Mouse (Mus musculus) cerebellum, adult (tissue): Measurements from ENCODE around the gene Slc4a4.

Source experiments
- ATAC-seq: cut with Nextera tagmentation; 2 replicates; pipeline ENCODE4 v1.9.2; 2017; ENCODE audit warnings: mild to moderate bottlenecking, moderate library complexity, mixed read lengths; ENCODE audit not compliant: insufficient number of reproducible peaks, low FRiP score, low TSS enrichment

Gene Slc4a4

GRCm38 (mm10) chr5:88915082-88915481 is 28.5 kb downstream of the Slc4a4 start:
- peak; percentile 64; the same call in 1 of the 2 replicates for ATAC-seq

GRCm38 (mm10) chr5:88916501-88916971 is 29.9 kb downstream of the Slc4a4 start:
- no peak for ATAC-seq

- ATAC-seq, result no peak
Observed at GRCm38 (mm10) chr5:88917221-88917620, 30.6 kb downstream of the Slc4a4 start.

- no peak for ATAC-seq
Observed at GRCm38 (mm10) chr5:88917630-88918029, 31.0 kb downstream of the Slc4a4 start.

GRCm38 (mm10) chr5:88918538-88918937 is 31.9 kb downstream of the Slc4a4 start:
- ATAC-seq, result no peak

- no peak for ATAC-seq
Observed at GRCm38 (mm10) chr5:88925576-88925975, 39.0 kb downstream of the Slc4a4 start.

- no peak for ATAC-seq
Observed at GRCm38 (mm10) chr5:88928201-88928916, 41.7 kb downstream of the Slc4a4 start.

- ATAC-seq, result peak; percentile 73
Observed at GRCm38 (mm10) chr5:88929392-88930094, 42.9 kb downstream of the Slc4a4 start.

- no peak for ATAC-seq
Observed at GRCm38 (mm10) chr5:88930129-88930528, 43.5 kb downstream of the Slc4a4 start.

GRCm38 (mm10) chr5:88930611-88931010 is 44.0 kb downstream of the Slc4a4 start:
- ATAC-seq, result no peak

GRCm38 (mm10) chr5:88931176-88931575 is 44.6 kb downstream of the Slc4a4 start:
- no peak for ATAC-seq

- no peak for ATAC-seq
Observed at GRCm38 (mm10) chr5:88933454-88933853, 46.8 kb downstream of the Slc4a4 start.

GRCm38 (mm10) chr5:88933946-88934345 is 47.3 kb downstream of the Slc4a4 start:
- ATAC-seq, result no peak

GRCm38 (mm10) chr5:88938208-88938607 is 51.6 kb downstream of the Slc4a4 start:
- ATAC-seq, result no peak

- ATAC-seq, result no peak
Observed at GRCm38 (mm10) chr5:88939151-88939550, 52.5 kb downstream of the Slc4a4 start.

GRCm38 (mm10) chr5:88939782-88940181 is 53.2 kb downstream of the Slc4a4 start:
- no peak for ATAC-seq

- no peak for ATAC-seq
Observed at GRCm38 (mm10) chr5:88941905-88942304, 55.3 kb downstream of the Slc4a4 start.

- peak; percentile 65 for ATAC-seq
Observed at GRCm38 (mm10) chr5:88945661-88946339, 59.2 kb downstream of the Slc4a4 start.

GRCm38 (mm10) chr5:88950337-88950736 is 63.7 kb downstream of the Slc4a4 start:
- ATAC-seq, result no peak

GRCm38 (mm10) chr5:88952757-88953577 is 66.3 kb downstream of the Slc4a4 start:
- ATAC-seq, result no peak
